Mouse (Mus musculus): ENCODE measurements at regions not wholly inside any gene's neighbourhood (a gene's known extent, or its start where the extent isn't known, plus 50 kb on each side); places are given as distances from the start of the nearest gene placed in this dataset.

GRCm38 (mm10) chr9:61640739-61641138, 268.6 kb downstream of the Tle3 start:
- no peak for TF ChIP-seq EP300 (IDR thresholded peaks at IDR 0.05; ENCODE audit: low read depth)
- TF ChIP-seq CTCF (IDR thresholded peaks at IDR 0.05; ENCODE audit: low read depth) = no peak
